ENCODE assay signal across 9 mouse cellular contexts in genomic region chr16:43130583-43130982, GRCm38 (mm10).
DNase-seq lines count a peak whose midpoint lies in the region; ATAC-seq lines count a peak whose summit lies in the region.
"Had no signal": no experiment of that assay in that cellular context is flagged by ENCODE, and none has a peak within 500 bp of the region (broad histone marks: within the 10 kb centered on the region; RNA-seq: fewer than 3 reads in every experiment).

No protein-coding gene starts in this region.

- H3K4me2 ChIP-seq in kidney, embryonic 15.5 days = no peak overlapping the region
- peak overlapping the region; percentile 19; the same call in 1 of the 2 replicates for H3K4me2 ChIP-seq in forebrain, embryonic 16.5 days (ENCODE audit: low read length)

- H3K4me1 ChIP-seq in kidney, embryonic 15.5 days = no peaks in the 10 kb centered on the region
- H3K4me1 ChIP-seq in forebrain, embryonic 16.5 days (replicated peaks; ENCODE audit: control insufficient read depth, insufficient read depth, low read length) = peaks cover 11% of the 10 kb centered on the region

- H3K4me3 ChIP-seq in kidney, embryonic 15.5 days (replicated peaks) = no peak overlapping the region
- H3K4me3 ChIP-seq in forebrain, embryonic 16.5 days (replicated peaks; ENCODE audit: low read length) = no peak overlapping the region

- no peaks in the 10 kb centered on the region for H3K9me3 ChIP-seq in kidney, embryonic 15.5 days (replicated peaks)
- no peaks in the 10 kb centered on the region for H3K9me3 ChIP-seq in forebrain, embryonic 16.5 days (ENCODE audit: control insufficient read depth, low read length)

- WGBS in kidney, embryonic 15.5 days = 44% methylated on average over 6 of the region's 6 CpGs
- 20% methylated on average over 6 of the region's 6 CpGs for WGBS in forebrain, embryonic 16.5 days

- H3K9ac ChIP-seq in kidney, embryonic 15.5 days = no peak overlapping the region
- 0 out of 2 replicates have a peak overlapping the region, but pooled peaks have one; percentile 1 for H3K9ac ChIP-seq in forebrain, embryonic 16.5 days (replicated peaks; ENCODE audit: low read depth, low read length)

- intact Hi-C loops in left cerebral cortex, postnatal 36 days (cut with DNase I) = no loop called here
- intact Hi-C loops in heart, postnatal 14 days (cut with DNase I) = no loop called here

- no peaks in the 10 kb centered on the region for H3K27me3 ChIP-seq in kidney, embryonic 15.5 days
- H3K27me3 ChIP-seq in forebrain, embryonic 16.5 days (replicated peaks; ENCODE audit: control insufficient read depth, insufficient read depth, low read length) = no peaks in the 10 kb centered on the region

- no peak overlapping the region for H3K27ac ChIP-seq in kidney, embryonic 15.5 days
- H3K27ac ChIP-seq in forebrain, embryonic 16.5 days (ENCODE audit: low read length) = peak overlapping the region; percentile 61
- H3K27ac ChIP-seq: macrophage had no signal

- peak; percentile 18 for DNase-seq in kidney, adult 11 months
- peak; percentile 42 for DNase-seq in brain, embryonic 18.5 days (ENCODE audit: low read depth, low spot score)
- peak; percentile 4 to 7 for DNase-seq in left cerebral cortex, postnatal 36 days (ENCODE audit: low spot score in 2 of 2)
- no peak for DNase-seq in testis, postnatal 10 days (ENCODE audit: low spot score)
- DNase-seq in heart, postnatal 14 days = no peak
- DNase-seq in adrenal gland, postnatal 36 days = no peak

- no peaks in the 10 kb centered on the region for H3K36me3 ChIP-seq in kidney, embryonic 15.5 days
- H3K36me3 ChIP-seq in forebrain, embryonic 16.5 days (ENCODE audit: control insufficient read depth, insufficient read depth) = no peaks in the 10 kb centered on the region

- ATAC-seq in kidney, embryonic 15.5 days (replicated peaks; ENCODE audit: low FRiP score) = no peak
- peak; percentile 96 for ATAC-seq in forebrain, embryonic 16.5 days

Comparison
In these comparisons a context has a peak if more than half of its experiments do, and no peak if none do; other contexts are left out.
1. DNase-seq: peak in kidney, adult 11 months (single experiment), brain, embryonic 18.5 days (single experiment) and left cerebral cortex, postnatal 36 days (2 of 2); none in testis, postnatal 10 days (single experiment), heart, postnatal 14 days (0 of 2) and adrenal gland, postnatal 36 days (0 of 2).